Mouse (Mus musculus): Measurements from ENCODE around the gene Serpinb9b. TPM values are rescaled to one million over a fixed set of nuclear protein-coding genes. Genes with fewer than 3 reads are reported as not detected.

Serpinb9b gene
- not detected in 2 replicates for polyA plus RNA-seq (2021; fragmentation: Nextera tagmentation)
- long read RNA-seq, experiment 1 = 0 reads
- long read RNA-seq, experiment 2 = 0 reads

DNA sequence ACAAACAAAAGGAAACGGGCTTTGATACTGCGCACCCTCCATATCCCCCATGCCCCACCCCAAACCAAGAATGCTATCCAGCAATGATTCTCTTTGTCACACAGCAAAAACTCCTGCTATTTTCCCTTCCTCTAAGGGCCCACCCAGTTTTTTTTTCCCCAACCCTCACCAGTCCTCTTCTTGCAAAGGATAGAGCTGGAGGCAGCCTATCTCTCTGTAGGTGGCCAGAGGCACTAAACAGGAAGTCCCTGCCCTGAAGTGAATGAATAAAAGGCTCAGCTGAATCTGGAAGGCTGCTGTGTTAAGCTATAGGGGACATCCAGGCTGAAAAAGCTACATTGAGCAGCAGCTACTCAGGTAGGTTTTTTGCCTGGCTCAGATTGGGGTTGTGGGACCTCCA, at the start of gene Serpinb9b:
TSS of gene Serpinb9b (plus strand) at position 173 of the 400 bp plus-strand sequence.

GRCm38 (mm10) chr13:33002950-33003349, 24.3 kb upstream of the Serpinb9b start, which contains the start of gene Serpinb9:
TSS of gene Serpinb9 (plus strand) at chr13:33003250.

GRCm38 (mm10) chr13:33078056-33078705, 51.0 kb downstream of the Serpinb9b start, which contains the start of gene Serpinb1b:
TSS of gene Serpinb1b (plus strand) at chr13:33078575.

Other genes with a start within 250 kb of the Serpinb9b start
- gene Mylk4, start 243.5 kb upstream of the Serpinb9b start, polyA plus RNA-seq (2021; fragmentation: Nextera tagmentation) = 0.08 TPM in 1 of 2 replicates, not detected in the other
- 33.9 and 43.8 TPM in 2 replicates for gene Wrnip1, start 225.4 kb upstream of the Serpinb9b start, polyA plus RNA-seq (2021; fragmentation: Nextera tagmentation)
- gene D930007J09Rik, start 224.6 kb upstream of the Serpinb9b start, polyA plus RNA-seq (2021; fragmentation: Nextera tagmentation) = not detected in 2 replicates
- 17.5 and 22.5 TPM in 2 replicates for gene Serpinb1a, start 176.2 kb upstream of the Serpinb9b start, polyA plus RNA-seq (2021; fragmentation: Nextera tagmentation)
- not detected in 2 replicates for gene Serpinb1c, start 129.2 kb upstream of the Serpinb9b start, polyA plus RNA-seq (2021; fragmentation: Nextera tagmentation)
- gene Serpinb6b, start 62.2 kb upstream of the Serpinb9b start, polyA plus RNA-seq (2021; fragmentation: Nextera tagmentation) = 1.6 and 1.9 TPM in 2 replicates
- 4.0 and 5.5 TPM in 2 replicates for gene Serpinb9, start 24.2 kb upstream of the Serpinb9b start, polyA plus RNA-seq (2021; fragmentation: Nextera tagmentation)
- gene Serpinb1b, start 51.2 kb downstream of the Serpinb9b start, polyA plus RNA-seq (2021; fragmentation: Nextera tagmentation) = 1.5 and 7.3 TPM in 2 replicates
- not detected in 2 replicates for gene Serpinb9c, start 132.3 kb downstream of the Serpinb9b start, polyA plus RNA-seq (2021; fragmentation: Nextera tagmentation)
- not detected in 2 replicates for gene Serpinb9d, start 165.5 kb downstream of the Serpinb9b start, polyA plus RNA-seq (2021; fragmentation: Nextera tagmentation)
- gene Serpinb9e, start 222.2 kb downstream of the Serpinb9b start, polyA plus RNA-seq (2021; fragmentation: Nextera tagmentation) = not detected in 2 replicates

Measured in layer of hippocampus, adult 6 months (tissue).